Mouse (Mus musculus) heart, embryonic 13.5 days (tissue): ENCODE measurements around the gene Gna15. TPM values are rescaled to one million over a fixed set of nuclear protein-coding genes. Genes with fewer than 3 reads are reported as not detected.

ENCODE experiments used
- ATAC-seq: fragments of 200-750 bp; cut with Nextera tagmentation; 2 replicates; pipeline ENCODE4 v1.8.0; 2017; ENCODE audit warnings: moderate TSS enrichment; ENCODE audit not compliant: insufficient number of reproducible peaks, low FRiP score, low TSS enrichment; ENCODE audit errors: extremely low read depth
- H3K27ac ChIP-seq: fragments of 300-500 bp; sonication (generic); replicated peaks from 2 replicates; pipeline ENCODE4 v1.5.1; 2015; ENCODE audit warnings: moderate library complexity, mild to moderate bottlenecking, inconsistent platforms
- H3K27me3 ChIP-seq: fragments of 300-500 bp; sonication (generic); replicated peaks from 2 replicates; pipeline ENCODE4 v1.6.1; 2015; ENCODE audit warnings: mild to moderate bottlenecking, inconsistent platforms
- H3K36me3 ChIP-seq: fragments of 300-500 bp; sonication (generic); 2 replicates; pipeline ENCODE4 v1.6.1; 2015; ENCODE audit warnings: mild to moderate bottlenecking, inconsistent platforms
- H3K4me1 ChIP-seq: fragments of 300-500 bp; sonication (generic); 2 replicates; pipeline ENCODE4 v1.6.1; 2015; ENCODE audit warnings: inconsistent platforms
- H3K4me2 ChIP-seq: fragments of 300-500 bp; sonication (generic); 2 replicates; pipeline ENCODE4 v1.6.1; 2015; ENCODE audit warnings: inconsistent platforms, mild to moderate bottlenecking, moderate library complexity
- H3K4me3 ChIP-seq: fragments of 300-500 bp; sonication (generic); 2 replicates; pipeline ENCODE4 v1.5.1; 2015; ENCODE audit warnings: moderate library complexity, mild to moderate bottlenecking, inconsistent platforms
- H3K9ac ChIP-seq: fragments of 300-500 bp; sonication (generic); 2 replicates; pipeline ENCODE4 v1.6.1; 2015; ENCODE audit warnings: inconsistent platforms, mild to moderate bottlenecking, moderate library complexity
- H3K9me3 ChIP-seq: fragments of 300-500 bp; sonication (generic); 2 replicates; pipeline ENCODE4 v1.6.1; 2016; ENCODE audit warnings: inconsistent platforms
- WGBS: fragments of 180-500 bp; shearing (Covaris S2); methylation state at CpG from one replicate; pipeline ENCODE4 v1.1.7; 2015; ENCODE audit warnings: mixed read lengths; 5-methylcytosine and 5-hydroxymethylcytosine counted together
- polyA plus RNA-seq: library from polyadenylated mRNA; unstranded; fragments of >200 nt; fragmentation: Nextera tagmentation; extraction: Ambion mirVana; gene quantifications from 2 replicates; pipeline ENCODE4 v1.2.1, GENCODE M21; 2015

Gene Gna15
- polyA plus RNA-seq, 1 experiment from 2014 or later = 2.0 TPM

DNA sequence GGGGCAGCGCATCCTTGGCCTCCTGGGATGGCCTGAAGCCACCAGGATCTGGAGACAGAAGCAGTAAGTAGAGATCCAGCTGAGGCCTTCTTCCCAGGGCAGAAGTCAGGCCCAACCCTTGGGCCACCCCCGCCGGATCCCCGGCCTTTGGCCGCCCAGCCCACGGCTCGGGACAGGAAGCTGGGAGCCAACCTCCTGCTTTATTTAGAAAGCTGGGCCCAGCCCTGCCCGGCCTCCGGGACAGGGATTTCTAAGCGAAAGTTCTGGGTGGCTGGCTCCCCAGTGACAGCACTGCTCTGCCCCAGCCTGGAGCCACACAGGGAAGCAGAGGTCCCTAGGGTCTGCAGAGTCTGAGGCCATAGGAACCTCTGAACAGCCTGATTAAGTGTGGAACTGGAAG lies 17.8 kb upstream of the Gna15 start:
- 52% methylated on average over 10 of the region's 10 CpGs for WGBS
- Histone ChIP-seq H3K27me3 (no peaks in the 10 kb centered on the region), H3K9ac (peak overlapping the region; percentile 97), H3K36me3 (peaks cover 18% of the 10 kb centered on the region), H3K4me3 (peak overlapping the region; percentile 14), H3K4me1 (peaks cover 48% of the 10 kb centered on the region), H3K4me2 (peak overlapping the region; percentile 51), H3K9me3 (no peaks in the 10 kb centered on the region), H3K27ac (peak overlapping the region; percentile 48; the same call in 1 of the 2 replicates)
- no peak for ATAC-seq

DNA sequence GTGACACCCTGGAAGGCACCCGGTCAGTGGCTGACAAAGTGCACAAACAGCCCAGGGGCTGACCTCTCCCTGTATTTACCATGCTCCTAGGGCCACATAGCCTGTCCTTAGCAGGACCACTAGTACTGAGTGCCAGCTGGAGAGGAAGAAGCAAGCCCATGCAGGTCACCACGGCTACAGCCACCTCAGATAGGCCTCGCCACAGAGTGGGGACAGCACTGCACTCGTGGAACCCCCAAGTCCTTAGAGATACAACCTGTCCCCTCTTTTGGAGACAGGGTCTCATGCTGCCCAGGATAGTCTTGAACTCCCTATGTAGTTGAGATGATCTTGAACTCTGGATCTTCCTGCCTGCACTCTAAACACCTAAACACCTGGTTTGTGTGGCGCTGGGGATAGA lies 17.3 kb upstream of the Gna15 start:
- Histone ChIP-seq H3K27ac (peak overlapping the region; percentile 48; the same call in 1 of the 2 replicates), H3K27me3 (no peaks in the 10 kb centered on the region), H3K4me2 (peak overlapping the region; percentile 51; the same call in 1 of the 2 replicates), H3K4me1 (peaks cover 46% of the 10 kb centered on the region), H3K4me3 (no peak overlapping the region), H3K36me3 (peaks cover 22% of the 10 kb centered on the region), H3K9me3 (no peaks in the 10 kb centered on the region), H3K9ac (peak overlapping the region; percentile 97)
- WGBS = 75% methylated on average over 5 of the region's 5 CpGs
- no peak for ATAC-seq

DNA sequence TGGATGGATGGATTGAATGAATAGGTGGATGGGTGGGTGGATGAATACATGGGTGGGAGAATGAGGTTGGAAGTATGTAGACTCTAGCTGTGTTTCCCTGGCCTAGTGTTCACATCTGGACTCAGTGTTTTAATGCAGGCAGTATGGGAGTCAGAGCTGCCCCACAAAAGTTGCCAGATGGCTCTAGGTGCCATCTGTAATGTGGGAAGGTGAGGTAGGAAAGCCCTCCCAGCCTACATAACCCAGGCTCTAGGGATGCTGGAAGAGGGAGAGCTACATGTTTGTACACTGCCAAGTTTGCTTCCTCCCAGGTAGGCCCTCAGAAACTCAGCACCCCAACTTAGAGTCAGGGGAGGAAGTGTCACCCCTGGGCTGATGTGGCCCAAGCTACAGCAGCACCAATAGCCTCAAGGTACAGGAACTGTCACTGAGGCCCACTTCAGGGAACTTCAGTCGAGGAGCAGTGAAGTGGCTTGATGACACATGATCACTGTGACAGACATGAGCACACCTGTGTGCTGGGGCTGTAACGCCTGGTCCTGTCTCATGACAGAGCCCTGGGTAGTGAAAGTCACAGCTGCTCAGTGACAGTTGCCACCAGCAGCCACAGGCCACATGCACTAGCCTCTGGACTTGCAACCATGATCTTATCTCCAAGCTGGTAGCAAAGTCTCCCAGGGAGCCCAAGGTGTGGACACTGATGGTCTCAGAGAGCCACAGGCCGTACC lies 14.5 kb upstream of the Gna15 start:
- no peak overlapping the region for H3K27ac ChIP-seq
- H3K4me1 ChIP-seq = peaks cover 38% of the 10 kb centered on the region
- peaks cover 40% of the 10 kb centered on the region for H3K36me3 ChIP-seq
- H3K27me3 ChIP-seq = no peaks in the 10 kb centered on the region
- H3K9me3 ChIP-seq = no peaks in the 10 kb centered on the region
- no peak overlapping the region for H3K9ac ChIP-seq
- H3K4me2 ChIP-seq = no peak overlapping the region
- WGBS = 65% methylated on average over 3 of the region's 3 CpGs
- no peak overlapping the region for H3K4me3 ChIP-seq
- ATAC-seq = no peak

DNA sequence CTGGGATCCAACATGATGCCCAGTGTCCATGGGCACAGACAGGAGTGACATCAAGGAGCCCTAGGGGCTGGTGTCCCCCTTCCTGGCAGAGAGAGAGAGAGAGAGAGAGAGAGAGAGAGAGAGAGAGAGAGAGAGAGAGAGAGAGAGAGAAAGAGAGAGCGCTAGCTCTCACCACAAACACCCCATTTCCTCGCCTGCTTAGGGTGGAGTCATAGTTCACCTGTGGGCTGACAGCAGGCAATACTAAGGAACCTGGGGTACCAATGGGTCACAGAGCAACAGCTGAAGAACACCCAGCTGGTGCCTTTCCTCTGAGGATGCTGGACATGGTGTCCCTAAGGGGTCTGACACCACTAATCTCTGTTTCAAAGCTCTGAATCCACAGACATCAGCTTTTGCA lies 13.4 kb upstream of the Gna15 start:
- Histone ChIP-seq H3K4me1 (peaks cover 32% of the 10 kb centered on the region), H3K9ac (no peak overlapping the region), H3K9me3 (no peaks in the 10 kb centered on the region), H3K27ac (no peak overlapping the region), H3K4me3 (no peak overlapping the region), H3K36me3 (peaks cover 50% of the 10 kb centered on the region), H3K4me2 (no peak overlapping the region), H3K27me3 (no peaks in the 10 kb centered on the region)
- WGBS = 86% methylated on average over 2 of the region's 2 CpGs
- no peak for ATAC-seq

DNA sequence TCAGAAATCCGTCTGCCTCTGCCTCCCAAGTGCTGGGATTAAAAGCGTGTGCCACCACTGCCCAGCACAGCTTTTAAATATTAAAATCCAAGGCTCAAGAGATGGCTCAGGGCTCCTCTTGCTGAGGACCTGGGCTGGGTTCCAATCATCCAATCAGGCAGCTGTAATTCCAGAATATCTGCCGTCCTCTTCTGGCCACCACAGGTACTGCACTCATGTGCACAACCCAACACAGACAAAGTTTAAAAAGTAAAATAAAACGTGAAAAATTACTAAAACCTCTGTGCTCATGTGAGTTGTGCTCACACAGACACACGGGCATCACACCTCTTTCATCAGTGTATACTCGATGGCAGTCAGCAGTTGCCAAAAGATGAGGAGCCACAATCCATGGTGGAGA lies 12.7 kb upstream of the Gna15 start:
- peaks cover 57% of the 10 kb centered on the region for H3K36me3 ChIP-seq
- no peak overlapping the region for H3K9ac ChIP-seq
- WGBS = 68% methylated on average over 6 of the region's 6 CpGs
- no peak overlapping the region for H3K27ac ChIP-seq
- H3K9me3 ChIP-seq = no peaks in the 10 kb centered on the region
- no peak for ATAC-seq
- H3K27me3 ChIP-seq = no peaks in the 10 kb centered on the region
- no peak overlapping the region for H3K4me2 ChIP-seq
- H3K4me3 ChIP-seq = no peak overlapping the region
- peaks cover 25% of the 10 kb centered on the region for H3K4me1 ChIP-seq

DNA sequence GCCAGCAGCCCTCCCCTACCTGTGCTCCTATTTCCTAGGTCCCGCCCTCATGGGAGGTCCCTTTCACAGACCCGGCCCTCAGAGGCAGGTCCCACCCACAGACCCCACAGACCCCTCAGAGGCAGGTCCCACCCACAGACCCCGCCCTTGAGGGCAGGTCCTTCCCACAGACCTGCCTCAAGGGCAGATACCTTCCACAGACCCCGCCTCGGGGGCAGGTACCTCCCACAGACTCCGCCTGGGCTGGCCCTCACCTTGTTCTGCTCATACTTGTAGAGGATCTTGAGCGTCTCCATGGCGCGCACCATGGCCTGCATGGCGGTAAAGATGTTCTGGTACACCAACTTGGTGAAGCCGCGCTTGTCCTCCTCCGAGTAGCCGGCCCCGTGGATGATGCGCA lies 10.8 kb upstream of the Gna15 start:
- no peak for ATAC-seq
- H3K9ac ChIP-seq = no peak overlapping the region
- 66% methylated on average over 16 of the region's 16 CpGs for WGBS
- H3K4me2 ChIP-seq = no peak overlapping the region
- H3K27ac ChIP-seq = no peak overlapping the region
- no peaks in the 10 kb centered on the region for H3K27me3 ChIP-seq
- peaks cover 17% of the 10 kb centered on the region for H3K4me1 ChIP-seq
- no peak overlapping the region for H3K4me3 ChIP-seq
- peaks cover 73% of the 10 kb centered on the region for H3K36me3 ChIP-seq
- no peaks in the 10 kb centered on the region for H3K9me3 ChIP-seq

DNA sequence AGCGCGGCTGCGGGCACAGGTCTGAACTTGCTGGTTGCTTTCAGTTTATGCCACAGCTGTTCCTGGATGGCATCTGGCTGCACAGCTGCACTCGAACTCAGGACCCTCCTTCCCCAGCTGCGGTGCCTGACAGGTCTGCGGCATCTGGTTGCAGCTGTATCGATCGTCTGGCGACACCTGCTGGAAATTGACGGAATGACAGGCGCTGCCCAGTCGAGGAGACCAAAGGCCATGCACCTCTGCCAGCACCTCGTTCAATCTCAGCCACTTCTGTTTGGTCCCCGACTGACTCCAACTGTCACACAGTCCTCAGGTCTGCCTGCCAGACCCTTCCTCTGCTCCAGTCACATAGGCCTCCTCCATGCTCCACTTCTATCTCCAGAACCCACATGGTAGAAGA lies 2.8 kb upstream of the Gna15 start:
- WGBS = 10% methylated on average over 14 of the region's 14 CpGs

DNA sequence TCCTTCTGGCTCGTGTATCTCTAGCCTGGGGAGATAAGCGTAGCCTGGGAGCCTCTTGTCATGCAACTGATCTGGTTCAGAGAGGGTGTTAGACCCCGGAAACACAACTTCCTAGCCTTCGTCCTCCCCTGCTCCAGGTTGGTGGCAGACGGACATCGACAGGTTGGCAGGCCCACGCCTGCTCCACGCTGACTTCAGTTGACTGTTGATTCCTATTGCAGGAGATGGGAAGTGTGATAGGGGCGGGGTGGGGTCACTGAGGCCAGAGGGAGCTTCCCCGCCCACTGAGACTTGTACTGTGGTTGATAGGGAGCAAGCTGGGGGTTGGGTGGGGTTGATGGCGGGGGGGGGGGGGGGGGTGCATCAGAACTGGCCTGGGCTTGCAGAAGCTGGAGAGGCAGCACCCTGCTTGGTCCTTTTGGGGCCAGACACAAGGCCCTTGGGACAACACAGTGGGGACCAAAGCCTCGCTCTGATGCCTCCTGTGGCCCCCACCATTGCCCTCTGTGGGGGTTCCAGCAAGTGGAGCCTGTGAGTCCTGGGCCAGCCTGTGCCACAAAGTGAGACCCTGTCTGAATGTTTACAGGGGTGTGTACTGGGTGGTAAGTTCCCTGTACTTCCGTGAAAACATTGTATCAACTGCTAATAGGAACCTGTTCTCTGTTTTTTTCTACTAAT lies 1.1 kb upstream of the Gna15 start:
- no peaks in the 10 kb centered on the region; the same call in 1 of the 2 replicates for H3K27me3 ChIP-seq
- 42% methylated on average over 13 of the region's 13 CpGs for WGBS

More for the DNA sequence above, 2.8 kb upstream of the Gna15 start:
- H3K4me1 ChIP-seq = peaks cover 19% of the 10 kb centered on the region
- no peak overlapping the region for H3K4me3 ChIP-seq
- peaks cover 31% of the 10 kb centered on the region for H3K36me3 ChIP-seq
- H3K27me3 ChIP-seq = no peaks in the 10 kb centered on the region; the same call in 1 of the 2 replicates
- H3K9me3 ChIP-seq = no peaks in the 10 kb centered on the region
- no peak overlapping the region for H3K9ac ChIP-seq
- no peak for ATAC-seq
- H3K27ac ChIP-seq = no peak overlapping the region
- H3K4me2 ChIP-seq = no peak overlapping the region

DNA sequence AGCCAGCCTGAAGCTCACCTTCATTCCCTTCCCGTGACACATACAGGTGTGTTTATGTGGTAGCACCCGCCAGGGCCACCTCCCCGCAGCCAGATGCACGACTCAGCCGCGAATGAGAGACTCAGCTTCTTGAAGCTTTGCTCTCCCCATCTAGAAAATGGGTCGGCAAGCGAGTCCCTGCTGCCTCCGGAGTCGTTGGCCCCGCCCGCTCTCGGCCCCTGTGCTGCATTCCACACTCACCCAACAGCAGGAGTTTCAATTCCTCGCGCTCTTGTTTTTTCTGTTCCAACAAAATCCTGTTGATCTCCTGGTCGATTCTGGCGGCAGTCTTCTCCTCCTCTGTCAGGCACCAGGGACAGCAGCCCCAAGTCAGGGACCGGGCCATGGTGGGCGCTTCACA lies 455 bp downstream of the Gna15 start:
- Histone ChIP-seq H3K27ac (peak overlapping the region; percentile 37; the same call in 1 of the 2 replicates), H3K4me1 (peaks cover 19% of the 10 kb centered on the region), H3K9ac (peak overlapping the region; percentile 72), H3K27me3 (no peaks in the 10 kb centered on the region; the same call in 1 of the 2 replicates), H3K36me3 (no peaks in the 10 kb centered on the region; the same call in 1 of the 2 replicates), H3K4me2 (peak overlapping the region; percentile 49), H3K9me3 (no peaks in the 10 kb centered on the region), H3K4me3 (peak overlapping the region; percentile 32)
- 8% methylated on average over 19 of the region's 19 CpGs for whole genome bisulfite sequencing
- no peak for ATAC-seq

More for the DNA sequence above, 1.1 kb upstream of the Gna15 start:
- H3K4me3 ChIP-seq = no peak overlapping the region
- no peak for ATAC-seq
- no peak overlapping the region for H3K4me2 ChIP-seq
- peaks cover 19% of the 10 kb centered on the region for H3K4me1 ChIP-seq
- H3K9me3 ChIP-seq = no peaks in the 10 kb centered on the region
- H3K36me3 ChIP-seq = peaks cover 15% of the 10 kb centered on the region
- H3K27ac ChIP-seq = 0 out of 2 replicates have a peak overlapping the region, but pooled peaks have one; percentile 36
- no peak overlapping the region for H3K9ac ChIP-seq

DNA sequence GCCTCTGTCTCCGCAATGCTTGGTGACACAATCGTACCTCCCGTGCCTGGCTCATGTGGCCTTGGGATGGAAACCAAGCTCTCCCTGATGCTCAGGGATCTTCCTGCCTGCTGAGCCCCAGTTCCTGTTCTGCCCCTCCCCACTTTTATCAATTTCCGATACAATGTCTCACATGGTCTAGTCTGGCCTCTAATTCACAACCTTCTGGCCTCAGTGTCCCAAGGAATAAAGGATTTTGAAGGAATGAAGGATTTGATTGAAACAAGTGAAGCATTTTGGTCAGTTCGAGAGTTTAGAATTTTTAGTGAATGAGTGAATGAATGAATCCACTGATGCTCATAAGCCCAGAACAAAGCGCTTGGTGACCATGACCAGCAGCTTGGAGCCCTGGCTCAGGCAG lies 883 bp downstream of the Gna15 start:
- Histone ChIP-seq H3K27ac (no peak overlapping the region), H3K9ac (peak overlapping the region; percentile 72), H3K9me3 (no peaks in the 10 kb centered on the region), H3K36me3 (no peaks in the 10 kb centered on the region), H3K4me2 (peak overlapping the region; percentile 49), H3K4me3 (peak overlapping the region; percentile 32), H3K27me3 (no peaks in the 10 kb centered on the region; the same call in 1 of the 2 replicates), H3K4me1 (peaks cover 19% of the 10 kb centered on the region)
- ATAC-seq = no peak
- 63% methylated on average over 6 of the region's 6 CpGs for WGBS

DNA sequence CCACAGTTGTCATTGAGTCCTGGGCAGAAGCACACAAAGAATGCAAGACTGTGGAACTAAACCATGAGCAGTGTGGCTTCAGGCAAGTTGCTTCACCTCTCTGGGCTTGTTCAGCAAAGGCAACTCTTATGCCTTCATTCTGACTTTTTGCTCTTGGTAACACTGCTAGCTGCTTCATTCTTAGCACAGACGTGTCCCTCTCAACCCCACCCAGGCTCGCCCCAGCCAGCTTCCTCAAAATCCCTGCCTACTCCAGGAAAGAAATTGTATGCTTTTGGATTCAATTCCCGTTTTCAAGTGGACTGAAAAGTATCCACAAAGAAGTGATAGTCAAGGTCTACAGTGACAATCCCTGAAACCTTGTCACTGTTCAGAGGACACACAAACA lies 4.1 kb downstream of the Gna15 start:
- Histone ChIP-seq H3K27ac (no peak overlapping the region), H3K27me3 (peaks cover 4% of the 10 kb centered on the region; the same call in 1 of the 2 replicates), H3K4me3 (no peak overlapping the region), H3K9ac (no peak overlapping the region), H3K4me2 (no peak overlapping the region), H3K4me1 (peaks cover 18% of the 10 kb centered on the region), H3K36me3 (no peaks in the 10 kb centered on the region), H3K9me3 (no peaks in the 10 kb centered on the region)
- no peak for ATAC-seq
- WGBS = 61% methylated on average over 3 of the region's 3 CpGs
